In the genomic region with DNA sequence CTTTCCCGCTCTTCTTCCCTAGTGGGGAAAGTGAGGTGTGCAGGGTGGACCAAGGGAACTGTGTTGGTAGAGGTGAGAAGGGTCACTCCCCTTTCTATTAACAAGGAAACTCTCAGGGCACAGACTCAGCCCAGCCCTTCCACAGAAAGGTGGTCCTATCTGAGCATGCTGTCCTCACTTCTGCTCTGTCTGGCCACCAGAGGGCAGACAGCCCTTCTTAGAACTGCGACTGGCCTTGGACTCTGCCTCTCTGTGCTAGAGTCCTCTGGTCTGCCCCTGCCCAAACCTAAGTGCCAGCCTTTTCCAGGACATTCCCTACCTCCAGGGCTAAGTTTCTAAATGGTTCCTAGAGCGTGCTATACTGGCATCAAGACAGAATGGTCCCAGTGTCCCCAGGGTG, we compare ENCODE assay signal across 8 mouse cellular contexts. TPM values are rescaled to one million over a fixed set of nuclear protein-coding genes. Genes with fewer than 3 reads are reported as not detected.
DNase-seq lines count a peak whose midpoint lies in the region; ATAC-seq lines count a peak whose summit lies in the region.

No protein-coding gene starts in this region.

- DNase-seq in A20 (ENCODE audit: low read depth, low spot score) = peak; percentile 60
- DNase-seq in adrenal gland, adult 18-20 months (ENCODE audit: low spot score in 2 of 2) = peak; percentile 45 to 55
- DNase-seq in embryonic facial prominence, embryonic 10.5 days (ENCODE audit: low spot score) = peak; percentile 72
- peak; percentile 60 for DNase-seq in heart, adult 8-10 months (ENCODE audit: low spot score)
- peak; percentile 39 for DNase-seq in liver, embryonic 11.5 days (ENCODE audit: low spot score)
- peak; percentile 79 for DNase-seq in naive thymus-derived CD4-positive, alpha-beta T cell, adult 2 months (ENCODE audit: low read depth)

- 37% methylated on average over 3 of the region's 3 CpGs for WGBS in embryonic facial prominence, embryonic 10.5 days
- 31% methylated on average over 3 of the region's 3 CpGs for WGBS in kidney, embryonic 14.5 days
- WGBS in liver, embryonic 11.5 days = 35% methylated on average over 3 of the region's 3 CpGs
- 41% methylated on average over 3 of the region's 3 CpGs for WGBS in stomach, embryonic 14.5 days

- H3K27me3 ChIP-seq in embryonic facial prominence, embryonic 10.5 days (replicated peaks; ENCODE audit: low read depth, poor library complexity, severe bottlenecking) = peaks cover 12% of the 10 kb centered on the region; the same call in 1 of the 2 replicates
- no peaks in the 10 kb centered on the region for H3K27me3 ChIP-seq in kidney, embryonic 14.5 days (ENCODE audit: control insufficient read depth, insufficient read depth, low read length)
- no peaks in the 10 kb centered on the region for H3K27me3 ChIP-seq in liver, embryonic 11.5 days (replicated peaks; ENCODE audit: control insufficient read depth, insufficient read depth, low read length)
- no peaks in the 10 kb centered on the region for H3K27me3 ChIP-seq in stomach, embryonic 14.5 days (ENCODE audit: control insufficient read depth, insufficient read depth, low read length)

- H3K4me3 ChIP-seq in embryonic facial prominence, embryonic 10.5 days = no peak overlapping the region
- no peak overlapping the region for H3K4me3 ChIP-seq in kidney, embryonic 14.5 days (ENCODE audit: low read length)
- no peak overlapping the region for H3K4me3 ChIP-seq in liver, embryonic 11.5 days (ENCODE audit: low read depth, low read length)
- H3K4me3 ChIP-seq in stomach, embryonic 14.5 days (ENCODE audit: low read depth, low read length) = no peak overlapping the region

- no peak overlapping the region for H3K4me2 ChIP-seq in kidney, embryonic 14.5 days (replicated peaks; ENCODE audit: low read depth, low read length)
- H3K4me2 ChIP-seq in liver, embryonic 11.5 days = no peak overlapping the region
- H3K4me2 ChIP-seq in stomach, embryonic 14.5 days (replicated peaks; ENCODE audit: low read depth, low read length) = no peak overlapping the region

- H3K9me3 ChIP-seq in embryonic facial prominence, embryonic 10.5 days = no peaks in the 10 kb centered on the region
- H3K9me3 ChIP-seq in kidney, embryonic 14.5 days (ENCODE audit: control insufficient read depth, low read length) = no peaks in the 10 kb centered on the region
- H3K9me3 ChIP-seq in liver, embryonic 11.5 days (ENCODE audit: control insufficient read depth, low read length) = no peaks in the 10 kb centered on the region
- H3K9me3 ChIP-seq in stomach, embryonic 14.5 days (ENCODE audit: control insufficient read depth, low read depth, low read length) = no peaks in the 10 kb centered on the region

- 0 out of 2 replicates have a peak, but pooled peaks cover 3% of the 10 kb centered on the region for H3K4me1 ChIP-seq in embryonic facial prominence, embryonic 10.5 days
- no peaks in the 10 kb centered on the region for H3K4me1 ChIP-seq in kidney, embryonic 14.5 days (ENCODE audit: control insufficient read depth, insufficient read depth, low read length)
- H3K4me1 ChIP-seq in liver, embryonic 11.5 days (replicated peaks; ENCODE audit: control insufficient read depth, insufficient read depth, low read length) = no peaks in the 10 kb centered on the region
- no peaks in the 10 kb centered on the region for H3K4me1 ChIP-seq in stomach, embryonic 14.5 days (ENCODE audit: control insufficient read depth, insufficient read depth, low read length)

- ATAC-seq in kidney, embryonic 14.5 days (ENCODE audit: low FRiP score, low TSS enrichment) = peak; percentile 83
- ATAC-seq in liver, embryonic 11.5 days (replicated peaks; ENCODE audit: low FRiP score) = peak; percentile 71; the same call in 1 of the 2 replicates
- peak; percentile 82; the same call in 1 of the 2 replicates for ATAC-seq in stomach, embryonic 14.5 days (ENCODE audit: insufficient number of reproducible peaks, insufficient read depth, low FRiP score, low read depth)

- no peak overlapping the region for H3K27ac ChIP-seq in embryonic facial prominence, embryonic 10.5 days (replicated peaks)
- H3K27ac ChIP-seq in kidney, embryonic 14.5 days (ENCODE audit: low read depth, low read length) = no peak overlapping the region
- H3K27ac ChIP-seq in liver, embryonic 11.5 days (ENCODE audit: low read depth, low read length) = no peak overlapping the region
- no peak overlapping the region for H3K27ac ChIP-seq in stomach, embryonic 14.5 days (ENCODE audit: low read length)

- H3K9ac ChIP-seq in kidney, embryonic 14.5 days (ENCODE audit: low read depth, low read length) = no peak overlapping the region
- H3K9ac ChIP-seq in liver, embryonic 11.5 days (ENCODE audit: low read depth, low read length) = no peak overlapping the region
- H3K9ac ChIP-seq in stomach, embryonic 14.5 days (replicated peaks; ENCODE audit: low read depth, low read length) = no peak overlapping the region

- no peaks in the 10 kb centered on the region for H3K36me3 ChIP-seq in embryonic facial prominence, embryonic 10.5 days (replicated peaks)
- no peaks in the 10 kb centered on the region for H3K36me3 ChIP-seq in kidney, embryonic 14.5 days (ENCODE audit: control insufficient read depth, insufficient read depth, low read length)
- no peaks in the 10 kb centered on the region for H3K36me3 ChIP-seq in liver, embryonic 11.5 days (ENCODE audit: control insufficient read depth, insufficient read depth, low read length)
- H3K36me3 ChIP-seq in stomach, embryonic 14.5 days (ENCODE audit: control insufficient read depth, insufficient read depth, low read length) = no peaks in the 10 kb centered on the region

RNA-seq across cellular contexts. Expression of a gene that starts 21.5 kb away (rescaled TPM):
- total RNA-seq in adrenal gland, adult 18-20 months (2021) = 1 to 10 TPM in 1 of 2 experiments, under 1 TPM in 1; 0.43 to 1.3 TPM
- not detected in 2 replicates for polyA plus RNA-seq in embryonic facial prominence, embryonic 10.5 days (2016; fragmentation: Nextera tagmentation; extraction: Ambion mirVana)
- under 1 TPM in 2 of 4 experiments, not detected in 2; 0.37 to 0.49 TPM for total RNA-seq in heart, adult 8-10 months (2022)
- not detected in 2 replicates for polyA plus RNA-seq in kidney, embryonic 14.5 days (2014; fragmentation: Nextera tagmentation; extraction: Ambion mirVana)
- 0.18 TPM in 2 replicates for polyA plus RNA-seq in liver, embryonic 11.5 days (2014; fragmentation: Nextera tagmentation; extraction: Ambion mirVana)
- 1.5 and 2.1 TPM in 2 replicates for polyA plus RNA-seq in stomach, embryonic 14.5 days (2014; fragmentation: Nextera tagmentation; extraction: Ambion mirVana)

RNA-seq across cellular contexts. Expression of a gene that starts 26.6 kb away (rescaled TPM):
- 100 to 1,000 TPM; 108 to 127 TPM for total RNA-seq in adrenal gland, adult 18-20 months (2021)
- polyA plus RNA-seq in embryonic facial prominence, embryonic 10.5 days (2016; fragmentation: Nextera tagmentation; extraction: Ambion mirVana) = 129 and 133 TPM in 2 replicates
- 10 to 100 TPM; 52.1 to 61.2 (median 56.3) TPM for total RNA-seq in heart, adult 8-10 months (2022)
- 49.8 and 78.9 TPM in 2 replicates for polyA plus RNA-seq in kidney, embryonic 14.5 days (2014; fragmentation: Nextera tagmentation; extraction: Ambion mirVana)
- 62.2 and 66.5 TPM in 2 replicates for polyA plus RNA-seq in liver, embryonic 11.5 days (2014; fragmentation: Nextera tagmentation; extraction: Ambion mirVana)
- 70.4 and 70.6 TPM in 2 replicates for polyA plus RNA-seq in stomach, embryonic 14.5 days (2014; fragmentation: Nextera tagmentation; extraction: Ambion mirVana)

RNA-seq across cellular contexts. Expression of a gene that starts 45.7 kb away (rescaled TPM):
- total RNA-seq in adrenal gland, adult 18-20 months (2021) = under 1 TPM in 1 of 2 experiments, not detected in 1; 0.27 TPM
- not detected in 2 replicates for polyA plus RNA-seq in embryonic facial prominence, embryonic 10.5 days (2016; fragmentation: Nextera tagmentation; extraction: Ambion mirVana)
- not detected for total RNA-seq in heart, adult 8-10 months (2022)
- polyA plus RNA-seq in kidney, embryonic 14.5 days (2014; fragmentation: Nextera tagmentation; extraction: Ambion mirVana) = not detected in 2 replicates
- polyA plus RNA-seq in liver, embryonic 11.5 days (2014; fragmentation: Nextera tagmentation; extraction: Ambion mirVana) = not detected in 2 replicates
- 0.32 and 1.1 TPM in 2 replicates for polyA plus RNA-seq in stomach, embryonic 14.5 days (2014; fragmentation: Nextera tagmentation; extraction: Ambion mirVana)
